Mouse (Mus musculus): ENCODE data around the gene Bcdin3d.
"Not testable (repeated sequence)": the region's sequence is repeated elsewhere in the genome, so short reads cannot be mapped to it uniquely, and the experiment has no call there.

Bcdin3d gene

DNA sequence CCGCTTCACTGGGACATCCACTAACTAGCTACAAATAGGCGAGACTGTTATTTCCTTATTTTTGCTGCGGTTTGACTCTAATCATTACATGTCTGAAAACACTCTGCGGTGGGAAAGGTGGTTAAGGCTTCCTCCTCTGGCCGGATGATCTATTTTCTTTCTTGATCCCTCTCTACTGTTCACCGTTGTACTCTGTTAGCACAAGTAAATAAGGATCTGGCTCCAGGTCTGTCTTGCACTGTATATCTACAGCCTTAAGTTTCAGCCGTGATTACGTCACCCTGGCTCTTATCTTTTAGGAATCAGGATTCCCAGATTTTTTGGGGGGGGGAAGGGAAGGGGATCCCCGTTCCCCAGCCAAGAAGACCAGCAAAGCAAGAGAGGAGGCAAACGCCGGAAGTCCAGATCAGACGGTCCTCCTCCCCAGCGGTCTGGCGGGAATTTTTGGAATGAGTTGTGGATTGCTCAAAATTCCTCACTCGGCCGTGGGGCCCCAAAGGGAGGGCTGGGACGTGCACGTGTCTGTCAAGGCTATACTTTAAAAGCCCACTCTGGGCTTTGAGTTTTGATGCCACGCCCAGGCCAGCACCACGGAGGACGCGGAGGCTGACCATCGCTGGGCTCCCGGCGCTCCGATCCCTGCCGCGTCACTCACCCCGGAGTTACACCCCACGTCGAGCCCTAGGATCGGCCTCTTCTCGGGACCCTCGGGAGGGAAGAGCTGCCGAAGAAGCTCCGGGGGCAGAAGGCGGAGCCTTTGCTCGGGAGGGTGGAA is 542 bp downstream of the Bcdin3d start:
- peak in 1 of 2 experiments; percentile 39 for DNase-seq (ENCODE audit: low spot score in 2 of 2)

DNA sequence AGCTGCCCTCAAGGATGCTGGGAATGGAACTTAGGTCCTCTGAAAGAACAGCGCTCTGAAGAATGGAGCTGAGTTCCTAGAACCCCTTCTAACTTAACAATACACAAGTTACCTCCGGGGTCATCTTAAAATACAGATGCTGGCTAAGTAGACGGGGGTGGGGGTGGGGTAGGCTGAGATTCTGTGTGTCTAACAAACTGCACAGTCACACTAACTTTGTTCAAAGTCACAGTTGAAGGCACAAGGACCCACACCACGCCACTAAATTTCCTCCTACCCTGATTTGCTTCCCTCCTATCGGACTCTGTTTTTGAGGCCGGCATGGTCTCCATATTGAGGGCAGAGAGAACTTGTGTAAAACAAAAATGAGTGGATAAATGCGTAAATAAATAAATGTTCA is 1.6 kb downstream of the Bcdin3d start:
- no peak for DNase-seq (ENCODE audit: low spot score in 2 of 2)

DNA sequence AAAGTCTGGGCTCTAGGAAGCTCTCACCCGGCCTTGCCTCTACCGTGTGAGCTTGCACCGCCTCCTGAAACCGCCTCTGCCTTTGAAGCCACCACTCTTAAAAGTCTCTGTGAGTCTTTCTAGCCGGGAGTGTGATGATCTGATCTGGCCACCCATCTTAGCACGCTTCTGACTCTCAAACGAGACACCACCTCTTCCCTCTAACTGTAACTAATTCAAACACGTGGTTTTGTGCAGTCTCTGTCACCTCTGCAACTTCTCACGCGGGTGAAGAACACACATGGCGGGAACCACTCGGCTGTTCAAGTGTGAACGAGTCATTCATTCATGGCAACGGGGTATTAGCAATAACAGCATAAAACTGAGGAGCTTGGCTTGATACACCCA is 2.9 kb downstream of the Bcdin3d start:
- no peak for DNase-seq (ENCODE audit: low spot score in 2 of 2)

DNA sequence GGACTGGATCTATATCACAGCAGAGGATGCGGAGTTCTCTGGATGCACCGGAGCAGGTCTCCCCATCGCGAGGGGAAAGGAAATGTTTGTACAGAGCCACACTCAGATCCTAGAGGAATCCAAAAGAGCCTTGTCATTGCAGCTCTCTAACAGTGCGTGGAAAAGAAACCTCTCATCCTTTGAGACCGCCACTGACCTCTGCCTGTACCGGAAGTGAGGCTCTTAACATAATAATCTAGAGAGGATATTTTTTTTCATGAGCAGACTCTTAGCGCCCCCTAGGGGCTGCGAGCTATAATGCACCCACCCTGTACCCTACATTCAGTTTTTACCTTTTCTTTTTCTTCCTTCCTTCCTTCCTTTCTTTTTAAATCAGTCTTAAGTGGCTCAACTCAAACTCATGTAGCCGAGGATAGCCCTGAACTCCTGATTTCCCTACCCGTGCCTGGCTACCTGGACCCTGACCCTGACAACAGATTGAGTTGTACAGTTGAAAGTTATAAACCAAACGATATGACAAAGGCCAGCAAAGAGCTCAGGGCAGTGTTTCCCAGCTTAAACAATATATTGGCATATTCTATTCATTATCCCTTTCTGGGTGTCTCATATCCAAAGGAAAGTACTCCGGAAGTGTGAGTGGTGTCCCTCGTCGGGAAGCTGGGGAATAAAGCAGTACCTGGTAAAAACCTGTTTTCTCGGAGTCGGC is 3.4 kb downstream of the Bcdin3d start:
- DNase-seq (ENCODE audit: low spot score in 2 of 2): no peak

DNA sequence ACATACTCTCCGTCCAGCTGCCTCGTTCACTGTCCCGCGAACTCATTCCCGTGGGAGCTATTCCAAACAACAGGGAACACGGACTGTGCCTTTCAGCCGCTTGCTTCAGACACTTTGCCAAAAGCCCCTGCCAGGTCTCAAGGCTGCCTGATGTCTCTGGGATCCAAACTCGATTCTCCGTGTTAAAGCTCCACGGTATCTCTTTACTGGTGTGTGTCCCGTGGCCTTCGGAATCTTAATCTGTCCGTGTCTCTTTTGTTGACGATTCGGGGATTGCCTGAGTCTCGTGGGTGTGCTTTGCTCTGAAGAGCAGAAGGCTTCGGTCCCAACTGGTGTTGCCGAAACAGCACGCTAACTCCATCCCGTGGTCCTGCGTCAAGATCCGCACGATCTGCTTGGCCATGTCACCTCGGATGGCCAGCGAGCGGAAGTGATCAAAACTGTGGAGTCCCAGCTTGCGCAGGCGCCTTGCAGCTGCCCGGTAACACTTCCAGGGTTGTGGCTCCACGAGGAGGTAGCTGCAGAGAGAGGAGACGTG is 4.2 kb downstream of the Bcdin3d start:
- no peak for DNase-seq (ENCODE audit: low spot score in 2 of 2)

DNA sequence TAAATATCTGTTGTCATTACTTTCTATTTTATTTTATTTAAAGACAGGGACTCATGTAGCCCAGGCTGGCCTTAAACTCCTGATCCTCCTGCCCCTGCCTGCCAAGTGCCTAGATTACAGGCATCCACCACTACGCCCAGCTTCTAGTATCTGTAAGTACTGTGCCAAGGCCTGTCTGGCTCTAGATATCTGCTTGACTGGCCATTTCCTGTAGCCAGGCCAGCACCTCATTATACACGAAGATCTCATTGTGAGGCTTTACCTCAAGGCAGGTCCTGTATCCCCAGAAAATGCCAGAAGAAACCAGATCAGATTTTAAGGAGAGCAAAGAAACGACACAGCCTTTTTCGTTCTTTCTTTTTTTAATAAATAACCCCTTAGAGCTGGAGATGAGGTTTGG is 4.8 kb downstream of the Bcdin3d start:
- DNase-seq (ENCODE audit: low spot score in 2 of 2): no peak

DNA sequence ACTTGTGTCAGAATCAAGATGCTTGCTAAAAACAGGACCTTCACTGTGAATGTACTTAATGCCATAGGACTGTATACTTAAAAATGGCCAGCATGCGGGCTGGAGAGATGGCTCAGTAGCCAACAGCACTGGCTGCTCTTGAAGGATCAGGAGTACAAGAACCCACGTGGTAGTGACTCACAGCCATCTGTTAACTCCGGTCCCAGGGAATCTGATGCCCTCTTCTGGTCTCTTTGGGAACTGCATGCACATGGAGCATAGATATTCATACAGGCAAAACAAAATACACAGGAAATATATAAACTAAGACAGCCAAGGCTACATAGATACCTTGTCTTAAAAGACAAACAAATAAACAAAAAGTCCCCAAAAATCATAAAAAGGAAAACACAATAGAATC is 5.5 kb downstream of the Bcdin3d start:
- DNase-seq (ENCODE audit: low spot score in 2 of 2): peak; percentile 52 to 53

DNA sequence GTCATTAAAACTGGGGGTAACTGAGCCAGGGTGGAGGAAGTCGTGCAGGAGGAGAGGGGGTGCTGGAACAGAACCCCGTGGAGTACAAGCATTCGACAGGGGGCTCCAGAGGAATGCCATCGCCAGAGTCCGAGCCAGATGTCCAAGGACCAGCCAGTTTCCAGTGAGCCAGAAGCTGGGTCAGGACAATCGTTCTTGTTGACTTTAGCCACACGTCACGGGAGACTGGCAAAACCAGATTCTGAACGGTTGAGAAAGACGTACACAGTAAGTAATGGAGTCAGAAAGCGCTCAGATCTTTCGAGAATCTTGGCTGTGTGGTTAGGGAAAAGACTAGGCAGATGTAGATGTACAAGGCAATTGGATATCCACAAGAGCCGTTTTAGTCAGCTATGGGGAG is 11.3 kb downstream of the Bcdin3d start:
- DNase-seq (ENCODE audit: low spot score in 2 of 2): peak; percentile 41 to 65

DNA sequence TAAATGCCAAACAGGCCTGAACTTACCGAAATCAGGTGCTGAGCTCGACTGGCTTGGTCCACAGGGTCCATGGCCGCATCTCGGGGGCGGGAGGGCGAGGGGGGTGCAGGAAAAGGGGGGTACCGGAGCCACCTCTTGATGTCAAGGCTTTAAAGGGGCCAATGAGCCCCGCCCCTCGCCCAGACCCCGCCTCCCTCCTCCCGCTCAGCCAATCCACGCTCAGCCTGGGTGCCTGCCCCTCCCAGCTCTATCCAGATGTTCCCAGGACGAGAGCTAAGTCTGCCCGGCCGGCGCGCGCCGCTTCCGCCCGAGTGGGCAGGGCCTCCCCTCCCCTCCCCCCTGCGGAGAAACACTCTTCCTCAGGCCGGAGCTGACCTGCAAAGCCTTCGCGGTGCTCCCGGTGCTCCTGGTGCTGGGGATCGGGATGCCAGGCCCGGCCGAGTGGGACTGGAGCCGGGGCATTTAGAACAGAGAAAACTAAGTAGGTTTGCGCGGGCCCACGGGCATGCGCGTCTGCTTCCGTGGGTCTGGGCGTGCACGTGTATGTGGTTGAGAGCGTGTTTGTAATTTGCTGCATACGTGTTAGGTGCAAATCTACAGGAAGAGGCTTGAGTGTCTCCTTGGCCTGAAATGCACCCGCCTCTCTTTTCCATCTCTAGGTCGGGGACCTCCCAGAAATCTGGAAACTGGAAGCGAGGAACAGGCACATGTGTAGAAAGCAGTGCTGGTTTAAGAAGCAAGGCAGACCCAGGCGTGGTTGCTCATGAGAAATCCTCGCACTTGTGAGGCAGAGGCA is 16.7 kb downstream of the Bcdin3d start, which contains the start of gene Nckap5l:
Gene Nckap5l (minus strand): TSS at position 143 of the 796 bp plus-strand sequence.
- DNase-seq (ENCODE audit: low spot score in 2 of 2): peak; percentile 76 to 90

DNA sequence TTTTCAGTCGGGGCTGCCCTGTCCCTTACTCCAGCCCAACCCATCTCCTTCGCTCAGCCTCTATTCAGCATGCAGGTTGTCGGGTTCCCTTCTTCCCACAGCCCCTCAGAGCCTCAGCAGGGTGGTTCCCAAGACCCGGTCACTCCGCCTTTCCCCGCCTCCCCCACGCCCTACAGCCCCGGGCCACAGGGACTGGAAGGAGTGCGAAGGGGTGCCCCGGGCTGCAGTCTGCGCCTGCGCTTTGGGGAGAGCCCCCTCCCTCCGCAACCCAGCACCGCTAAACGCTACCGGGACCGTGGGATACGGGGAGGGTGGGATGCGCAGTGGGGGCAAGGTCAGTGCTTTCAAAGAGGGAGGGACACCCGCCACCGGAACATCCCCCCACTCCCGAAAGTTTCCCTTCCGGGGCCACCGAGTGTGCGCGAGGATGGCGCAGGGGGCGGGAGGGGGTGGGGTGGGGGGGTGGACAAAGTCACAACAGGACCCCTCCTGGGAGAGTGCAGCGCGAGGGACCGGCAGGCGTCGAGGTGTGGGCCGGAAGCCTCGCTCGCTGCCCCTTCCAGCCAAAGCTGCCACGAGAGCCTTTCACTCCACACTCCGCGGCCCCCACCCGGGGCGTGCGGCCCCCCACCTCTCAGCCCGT is 17.4 kb downstream of the Bcdin3d start:
- DNase-seq (ENCODE audit: low spot score in 2 of 2): peak; percentile 38 to 59

DNA sequence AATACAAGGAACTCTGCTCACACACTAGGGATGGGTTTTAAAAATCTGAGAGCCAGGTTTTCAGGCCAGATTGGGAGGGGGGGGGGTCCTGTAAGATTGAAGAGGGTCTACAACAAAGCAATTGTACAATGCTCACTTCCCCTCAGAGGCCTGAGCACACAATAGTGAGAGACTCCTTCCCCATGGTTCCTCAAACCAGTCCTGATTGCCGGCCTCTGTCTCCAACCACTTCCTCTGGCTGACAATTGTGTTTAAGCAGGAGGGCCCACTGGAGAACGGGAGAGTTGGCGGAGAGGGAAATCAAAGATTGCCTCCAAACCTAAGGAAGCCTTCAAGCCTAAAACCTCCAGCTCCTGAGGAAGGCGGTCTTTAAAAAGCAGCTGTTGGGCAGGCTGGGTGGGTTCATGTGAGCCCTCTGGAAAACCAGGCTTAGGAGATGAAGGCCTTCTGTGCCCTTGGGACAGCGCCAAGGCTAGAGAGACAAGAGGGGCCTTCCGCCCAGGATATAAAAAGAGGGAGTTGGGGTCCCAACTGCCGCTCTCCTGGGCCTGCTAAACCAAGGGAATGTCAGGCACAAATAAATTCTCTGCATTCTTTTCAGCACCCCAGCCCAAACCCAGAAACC is 18.1 kb downstream of the Bcdin3d start:
- DNase-seq (ENCODE audit: low spot score in 2 of 2): no peak

DNA sequence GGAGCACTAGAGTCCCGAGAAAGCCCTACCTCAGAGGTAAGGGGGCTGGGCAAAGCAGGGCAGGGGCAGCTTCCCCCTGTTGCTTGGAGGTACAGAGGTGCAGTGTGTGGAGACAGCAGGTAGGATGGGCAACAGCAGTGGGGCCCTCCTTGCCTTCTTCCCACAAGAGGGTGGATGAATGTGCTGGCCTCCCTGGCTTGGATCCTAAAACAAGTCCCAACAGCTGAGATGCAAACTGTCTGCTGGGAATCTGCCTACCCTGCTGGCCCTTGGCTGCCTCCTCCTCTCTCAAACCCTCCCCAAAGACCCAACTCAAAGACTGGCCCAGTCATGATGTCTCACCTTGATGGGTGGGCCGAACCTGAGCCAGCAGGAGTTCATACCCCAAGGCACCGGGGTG is 19.1 kb downstream of the Bcdin3d start:
- DNase-seq (ENCODE audit: low spot score in 2 of 2): no peak

DNA sequence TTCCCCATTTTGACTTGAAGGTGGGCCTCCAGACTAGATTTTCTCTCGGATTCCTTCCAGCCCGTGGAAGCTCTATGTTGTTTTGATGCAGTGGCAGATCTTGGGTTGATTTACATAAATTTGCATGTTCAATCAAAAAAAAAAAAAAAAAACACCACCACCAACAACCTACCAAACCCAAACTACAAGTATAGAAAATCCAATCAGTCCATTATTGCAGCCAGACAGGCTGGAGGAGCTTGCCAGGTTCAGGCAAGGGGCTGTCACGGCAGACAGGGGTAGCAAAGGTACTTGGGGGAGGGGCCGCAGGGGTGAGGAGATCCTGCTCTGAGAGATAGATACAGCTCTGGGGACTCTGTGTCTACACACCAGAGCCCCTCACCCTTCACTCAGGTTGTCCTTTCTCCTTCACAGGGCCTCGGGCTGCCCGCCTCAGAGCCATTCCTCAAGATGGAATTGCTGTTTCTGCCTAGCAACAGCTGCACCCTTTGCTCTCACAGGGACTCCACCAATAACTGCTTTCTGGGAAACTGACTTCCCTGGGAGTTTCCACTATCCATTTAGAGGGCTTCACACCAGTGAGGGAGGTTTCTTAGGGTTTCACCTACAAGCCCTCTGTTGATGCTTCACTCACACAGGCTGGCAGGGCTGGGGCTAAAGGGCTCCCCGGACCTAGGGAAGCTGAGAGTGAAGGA is 19.8 kb downstream of the Bcdin3d start:
- no peak for DNase-seq (ENCODE audit: low spot score in 2 of 2)

DNA sequence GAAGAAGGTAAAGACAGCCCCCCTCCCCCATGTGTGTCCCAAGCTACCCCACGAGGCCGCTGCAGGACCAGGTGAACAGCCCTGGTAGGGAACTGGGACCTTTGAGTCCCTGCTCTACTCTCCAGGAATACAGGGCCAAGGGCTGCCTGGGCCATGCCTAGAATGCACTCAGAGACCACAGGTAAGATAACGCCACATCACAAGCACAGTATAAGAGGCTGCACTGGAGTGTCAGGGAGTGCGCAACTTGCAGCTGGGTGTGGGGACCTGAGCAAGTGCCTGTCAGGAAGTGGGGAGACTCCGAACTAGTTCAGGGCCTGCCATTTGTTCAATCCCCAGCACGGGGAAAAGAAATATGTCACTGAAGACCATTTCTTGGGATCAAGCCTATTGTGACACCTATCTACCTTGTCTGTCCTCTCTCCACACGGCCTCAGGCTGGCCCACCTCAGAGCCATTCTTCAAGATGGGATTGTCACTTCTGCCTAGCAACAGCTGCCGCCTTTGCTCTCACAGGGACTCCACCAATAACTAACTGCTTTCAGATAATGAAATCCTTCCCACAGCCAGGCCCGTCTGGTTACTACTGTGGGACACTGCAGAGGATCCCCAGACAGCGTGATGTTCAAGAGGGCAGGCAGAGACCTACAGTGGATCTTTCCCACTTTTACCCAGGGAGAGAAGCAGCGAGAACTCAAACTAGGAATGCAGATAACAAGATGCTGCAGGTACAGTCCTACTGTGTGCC is 21.2 kb downstream of the Bcdin3d start:
- DNase-seq (ENCODE audit: low spot score in 2 of 2): no peak

DNA sequence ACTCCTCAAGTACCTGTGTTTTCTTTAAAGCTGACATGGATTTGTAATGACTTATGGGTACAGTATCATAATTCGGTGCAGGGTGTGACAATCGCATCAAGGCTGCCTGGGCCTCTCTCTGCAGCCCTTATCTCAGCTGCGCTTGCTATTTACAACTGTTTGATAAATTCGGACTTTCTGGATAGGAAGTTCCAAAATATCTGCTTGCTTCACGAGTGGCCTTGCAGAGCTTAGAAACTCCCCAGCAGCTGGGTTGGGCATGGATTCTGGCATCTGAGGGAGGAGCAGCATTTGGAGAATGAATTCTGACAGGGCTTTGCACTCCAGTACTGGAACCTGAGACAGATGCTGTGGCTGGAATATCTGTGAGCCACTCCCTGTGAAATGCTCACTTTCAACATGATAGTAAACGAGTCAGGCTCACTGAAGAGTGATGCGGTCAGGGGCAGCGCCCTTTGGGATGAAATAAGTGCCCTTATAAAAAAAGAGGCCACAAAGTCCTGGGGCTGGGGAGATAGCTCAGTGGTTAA is 24.7 kb downstream of the Bcdin3d start:
- no peak for DNase-seq (ENCODE audit: low spot score in 2 of 2)

DNA sequence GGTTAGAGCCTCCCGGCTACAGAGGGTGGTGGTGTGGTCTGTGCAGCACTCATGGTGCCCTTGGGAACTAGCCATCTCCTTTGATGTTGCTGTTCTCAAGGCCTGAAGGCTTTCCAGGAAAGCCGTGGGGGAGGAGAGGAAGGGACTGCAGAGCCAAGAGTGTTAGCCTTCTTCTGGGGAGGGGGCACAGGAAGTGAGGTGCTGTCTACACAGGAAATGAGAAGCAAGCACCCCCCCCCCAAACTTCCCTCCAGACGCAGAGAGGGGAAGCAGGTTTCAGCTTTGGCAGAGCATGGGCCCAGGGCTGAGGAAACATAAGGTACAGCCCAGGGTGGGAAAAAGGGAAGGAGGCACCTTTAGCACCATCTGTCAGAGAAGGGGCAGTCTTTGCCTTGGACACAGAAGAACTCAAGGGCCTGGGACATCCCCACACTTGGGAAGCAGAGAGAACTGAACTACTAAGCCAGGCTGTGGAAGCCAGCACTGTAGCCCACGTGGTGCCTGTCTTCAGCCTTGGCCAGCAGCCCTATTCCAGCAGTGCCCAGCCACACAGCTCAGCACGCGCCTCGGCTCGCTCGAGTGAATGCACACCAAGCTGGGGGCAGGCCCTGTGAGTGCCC is 25.3 kb downstream of the Bcdin3d start:
- no peak for DNase-seq (ENCODE audit: low spot score in 2 of 2)

DNA sequence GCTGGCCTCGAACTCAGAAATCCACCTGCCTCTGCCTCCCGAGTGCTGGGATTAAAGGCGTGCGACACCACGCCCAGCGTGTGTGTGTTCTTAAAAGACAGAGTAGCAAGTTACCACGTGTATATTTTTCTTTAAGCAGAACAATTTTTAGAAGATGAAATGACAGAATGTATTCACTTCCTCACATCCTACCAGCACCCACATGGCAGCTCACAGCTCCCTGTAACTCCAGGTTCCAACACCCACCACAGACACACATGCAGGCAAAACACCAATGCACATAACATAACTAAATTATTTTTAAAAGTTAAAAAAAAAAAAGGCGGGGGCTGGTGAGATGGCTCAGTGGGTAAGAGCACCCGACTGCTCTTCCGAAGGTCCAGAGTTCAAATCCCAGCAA is 28.4 kb downstream of the Bcdin3d start:
- DNase-seq (ENCODE audit: low spot score in 2 of 2): not testable (repeated sequence)

DNA sequence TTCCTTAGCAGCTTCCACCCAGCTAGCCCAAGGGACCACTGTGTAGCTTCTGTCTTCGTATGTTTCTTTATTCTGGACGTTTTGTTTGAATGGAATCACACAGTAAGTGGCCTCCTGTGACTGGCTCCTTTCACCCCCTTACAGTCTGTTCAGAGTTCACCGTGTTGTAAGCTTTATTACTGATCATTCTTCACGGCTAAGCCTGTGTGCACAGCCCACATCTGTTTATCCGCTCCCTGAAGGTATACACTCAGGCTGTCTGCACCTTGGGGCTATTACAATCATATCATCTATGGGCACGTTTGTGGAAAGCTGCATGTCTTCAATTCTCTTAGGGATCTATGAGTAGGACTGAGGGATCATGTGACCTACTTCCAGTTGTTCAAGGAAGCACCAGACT is 29.0 kb downstream of the Bcdin3d start:
- DNase-seq (ENCODE audit: low spot score in 2 of 2): no peak

DNA sequence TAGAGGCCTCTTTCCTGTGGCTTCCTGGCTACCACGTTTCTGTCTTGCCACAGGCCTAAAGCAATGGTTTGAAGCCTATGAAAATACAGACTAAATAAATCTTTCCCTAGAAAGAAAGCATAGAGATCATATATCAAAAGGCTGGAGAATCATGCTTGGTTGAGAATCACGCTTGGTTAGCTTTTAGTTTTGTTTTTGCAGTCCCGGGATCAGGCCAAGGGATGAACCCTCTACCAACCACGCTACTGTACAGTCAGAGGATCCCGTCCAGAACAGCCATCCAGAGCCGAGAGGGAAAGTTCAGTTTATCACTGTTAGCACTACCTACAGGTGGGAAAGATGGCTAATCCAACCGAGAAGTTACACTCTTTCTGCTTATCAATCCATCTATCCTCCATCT is 32.2 kb downstream of the Bcdin3d start:
- no peak for DNase-seq (ENCODE audit: low spot score in 2 of 2)
